Mouse (Mus musculus) hematopoietic stem cell, adult 5-6 weeks (primary cell): ENCODE results near the gene Tekt2. TPM values are rescaled to one million over a fixed set of nuclear protein-coding genes. Genes with fewer than 3 reads are reported as not detected.

Experiments
- ATAC-seq, 2 experiments: fragments of 125-278 bp in 1 of 2; replicated peaks in 1 of 2; 2 replicates each; pipeline ENCODE4 v1.8.0; 2016 to 2017; ENCODE audit warnings: inconsistent platforms in 2 of 2, mild to moderate bottlenecking in 2 of 2, moderate number of reproducible peaks in 2 of 2, low read depth in 1 of 2, moderate TSS enrichment in 1 of 2; ENCODE audit not compliant: low FRiP score in 2 of 2, poor library complexity in 2 of 2, severe bottlenecking in 2 of 2, insufficient read depth in 1 of 2, low TSS enrichment in 1 of 2
- total RNA-seq: library from RNA; stranded (forward); fragments of 172-1452, 232-1000 nt; gene quantifications from 2 replicates; pipeline ENCODE4 v1.2.3, GENCODE M21; 2017

Gene Tekt2
- total RNA-seq, 1 experiment from 2014 or later, result not detected

- no peak for ATAC-seq
Measured at GRCm38 (mm10) chr4:126311566-126312200, 13.8 kb downstream of the Tekt2 start.

DNA sequence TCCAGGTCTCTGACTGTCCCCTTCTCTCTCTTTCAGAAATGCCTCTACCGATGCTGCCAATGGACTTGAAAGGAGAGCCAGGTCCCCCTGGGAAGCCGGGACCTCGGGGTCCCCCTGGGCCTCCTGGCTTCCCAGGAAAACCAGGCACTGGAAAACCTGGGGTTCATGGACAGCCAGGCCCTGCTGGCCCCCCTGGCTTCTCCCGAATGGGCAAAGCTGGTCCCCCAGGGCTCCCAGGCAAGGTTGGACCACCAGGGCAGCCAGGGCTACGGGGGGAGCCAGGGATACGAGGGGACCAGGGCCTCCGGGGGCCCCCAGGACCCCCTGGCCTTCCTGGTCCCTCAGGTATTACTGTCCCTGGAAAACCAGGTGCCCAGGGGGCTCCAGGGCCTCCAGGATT is 15.1 kb downstream of the Tekt2 start:
- ATAC-seq, result no peak

DNA sequence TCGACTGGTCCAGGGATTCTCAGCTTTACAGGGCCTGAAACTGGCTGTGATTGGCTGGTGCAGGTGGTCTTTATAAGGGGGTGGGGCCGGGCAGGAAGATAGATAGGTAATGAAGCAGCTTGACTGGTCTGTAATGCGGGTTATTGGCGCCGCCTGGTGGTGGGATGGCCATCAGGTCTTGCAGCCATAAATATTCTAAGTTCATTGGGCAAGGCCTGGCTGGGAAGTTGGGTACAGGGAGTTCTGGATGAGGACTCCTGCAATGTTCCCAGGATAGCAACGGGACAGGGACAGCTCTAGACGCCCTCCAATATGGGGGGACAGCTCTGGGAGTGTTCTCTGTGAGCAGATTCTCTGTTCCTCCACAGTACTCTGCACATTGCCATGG is 15.6 kb downstream of the Tekt2 start:
- ATAC-seq, result peak; percentile 77 to 78

GRCm38 (mm10) chr4:126309211-126309921 is 16.1 kb downstream of the Tekt2 start:
- ATAC-seq, result peak; percentile 23 to 43; a peak in 2 of 4 replicates

- no peak for ATAC-seq
Measured at GRCm38 (mm10) chr4:126306827-126307226, 18.7 kb downstream of the Tekt2 start.

- no peak for ATAC-seq
Measured at GRCm38 (mm10) chr4:126306058-126306457, 19.4 kb downstream of the Tekt2 start.

GRCm38 (mm10) chr4:126305428-126305827 is 20.1 kb downstream of the Tekt2 start:
- no peak for ATAC-seq

- no peak for ATAC-seq
Measured at GRCm38 (mm10) chr4:126303877-126304276, 21.6 kb downstream of the Tekt2 start.

GRCm38 (mm10) chr4:126301584-126302309 is 23.7 kb downstream of the Tekt2 start:
- ATAC-seq, result no peak; a peak in 2 of 4 replicates

DNA sequence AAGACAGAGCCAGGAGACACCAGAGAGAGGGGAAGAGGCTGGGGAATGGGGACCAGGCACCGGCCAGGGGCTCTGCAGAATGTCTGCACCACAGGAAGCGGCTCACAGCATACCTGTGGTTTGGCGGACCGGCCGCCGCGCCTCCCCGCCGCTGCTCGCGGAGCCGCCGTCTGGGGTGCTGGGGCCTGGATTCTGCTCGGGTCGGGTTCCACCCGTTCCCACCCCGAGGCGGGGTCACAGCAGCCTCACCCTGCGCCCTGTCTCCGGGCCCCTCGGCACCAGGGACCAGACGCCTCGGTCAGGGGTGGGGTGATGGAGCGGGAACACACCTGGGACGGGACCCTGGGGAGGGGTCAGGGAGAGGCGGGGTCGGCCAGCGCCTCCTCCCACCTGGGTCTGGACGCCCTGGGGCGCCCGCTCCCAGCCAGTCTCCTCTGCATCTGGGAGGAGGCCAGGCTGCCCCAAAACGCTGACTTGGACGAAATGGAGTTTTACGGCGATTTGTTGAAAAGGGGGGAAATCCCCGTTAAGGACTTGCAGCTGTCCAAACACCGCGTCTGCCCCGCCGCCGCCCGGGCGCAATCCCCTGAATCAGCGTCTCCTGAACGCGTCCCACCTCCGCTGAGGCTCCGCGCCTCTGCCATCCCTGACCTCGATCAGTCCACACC is 24.4 kb downstream of the Tekt2 start:
- peak in 1 of 2 experiments; percentile 25; a peak in 1 of 4 replicates for ATAC-seq

DNA sequence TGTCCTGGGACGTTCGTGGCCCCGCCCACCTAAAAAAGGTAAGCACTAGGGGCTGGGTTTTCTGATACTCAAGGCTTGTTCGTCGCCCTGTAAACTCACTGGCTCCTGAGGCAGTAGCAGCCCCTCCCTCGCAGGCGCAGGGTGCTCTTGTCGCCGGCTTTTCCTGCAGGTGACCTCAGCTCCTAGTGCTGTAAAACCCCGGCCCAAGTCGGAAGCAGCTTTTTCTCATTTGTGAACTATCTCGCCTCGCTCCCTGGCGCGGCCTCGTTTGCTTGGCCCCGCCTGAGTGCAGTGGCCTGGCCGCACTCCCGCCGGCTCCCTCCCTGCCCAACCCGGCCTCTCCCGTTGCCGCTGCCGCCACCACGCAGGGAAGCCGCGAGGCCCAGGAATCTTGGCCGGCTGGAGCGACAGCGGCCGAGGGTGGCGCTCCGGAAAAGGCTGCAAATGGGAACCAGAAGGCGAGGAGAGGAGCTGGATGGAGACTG is 28.8 kb downstream of the Tekt2 start:
- peak; percentile 25 to 35; a peak in 3 of 4 replicates for ATAC-seq

DNA sequence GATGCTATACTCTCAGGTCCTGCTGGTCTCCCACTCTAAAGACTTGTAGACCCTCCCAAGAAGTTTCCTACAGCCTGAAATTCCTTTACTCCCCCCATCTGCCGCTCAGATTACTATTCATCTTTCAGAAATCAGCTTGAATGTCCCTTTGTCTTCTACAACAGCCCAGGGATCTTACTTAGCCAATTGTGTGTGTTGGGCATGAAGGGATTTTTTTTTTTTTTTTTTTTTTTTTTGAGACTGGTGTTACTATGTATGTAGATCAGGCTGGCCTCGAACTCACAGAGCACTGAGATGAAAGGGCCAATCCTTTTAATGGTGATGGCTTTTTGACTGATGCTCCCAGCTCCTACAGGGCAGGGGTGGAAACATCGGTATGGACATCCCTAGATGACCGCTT is 29.6 kb downstream of the Tekt2 start:
- no peak for ATAC-seq

DNA sequence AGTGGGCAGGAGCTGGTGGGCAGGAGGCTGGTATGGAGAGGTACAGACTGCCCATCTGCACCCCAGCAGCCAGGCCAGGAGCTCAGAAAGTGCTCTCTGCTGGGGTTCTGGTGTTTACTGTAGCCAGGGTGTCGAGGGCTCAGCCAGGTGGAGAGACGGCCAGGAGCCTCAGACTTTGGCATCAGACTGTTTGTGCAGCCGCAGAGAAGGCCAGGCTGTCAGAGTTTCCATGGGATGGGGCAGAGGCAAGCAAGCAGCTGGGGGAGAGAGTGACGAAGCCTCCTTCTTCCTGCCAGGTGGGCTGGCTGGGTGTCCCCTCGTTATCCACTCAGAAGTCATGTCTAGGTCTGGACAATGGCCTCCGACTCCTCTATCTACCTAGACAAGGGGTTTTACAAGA is 30.3 kb downstream of the Tekt2 start:
- no peak for ATAC-seq

DNA sequence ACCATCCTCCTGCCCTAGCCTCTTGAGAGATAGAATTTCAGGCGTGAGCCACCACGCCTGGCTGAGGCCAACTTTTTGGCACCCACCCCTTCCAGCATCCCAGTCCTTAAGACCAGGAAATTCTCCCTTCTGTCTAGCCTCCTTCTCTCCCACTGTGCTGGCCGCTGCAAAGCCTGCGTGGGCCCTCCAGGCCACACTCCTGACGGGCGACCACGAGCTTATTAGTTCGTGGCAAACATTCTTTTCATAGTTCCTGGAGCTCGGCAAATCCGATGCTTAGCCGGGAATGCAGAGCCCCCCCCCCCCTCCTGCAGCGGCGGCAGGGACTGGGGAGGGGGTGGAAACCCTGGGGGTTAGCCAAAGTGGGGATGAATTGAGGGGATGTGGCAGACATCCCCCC is 34.3 kb downstream of the Tekt2 start:
- ATAC-seq, result no peak

- ATAC-seq, result no peak
Measured at GRCm38 (mm10) chr4:126290314-126290713, 35.2 kb downstream of the Tekt2 start.

GRCm38 (mm10) chr4:126288085-126288666 is 37.3 kb downstream of the Tekt2 start:
- ATAC-seq, result peak; percentile 8 to 54; a peak in 2 of 4 replicates

GRCm38 (mm10) chr4:126287302-126287995 is 38.0 kb downstream of the Tekt2 start:
- ATAC-seq, result no peak
